Mouse (Mus musculus): ENCODE measurements at regions not wholly inside any gene's neighbourhood (a gene's known extent, or its start where the extent isn't known, plus 50 kb on each side); places are given as distances from the start of the nearest gene placed in this dataset.

- TF ChIP-seq CTCF (IDR thresholded peaks at IDR 0.05; ENCODE audit: borderline replicate concordance, control insufficient read depth, extremely low read depth, insufficient read depth, low read length, poor library complexity) (no peak), POLR2A (IDR thresholded peaks at IDR 0.05; ENCODE audit: control insufficient read depth, extremely low read depth, insufficient read depth, low read length, poor library complexity) (no peak)
Observed at GRCm38 (mm10) chr16:21332862-21333222, 90.1 kb upstream of the Vps8 start.

All from thymus, adult 2 months (tissue).